Mouse (Mus musculus): ENCODE results near the gene Tmem248. TPM values are rescaled to one million over a fixed set of nuclear protein-coding genes. Genes with fewer than 3 reads are reported as not detected.
A peak's percentile ranks its signal among the peaks of the same experiment; 100 is the strongest.

Tmem248 gene
- total and polyA plus RNA-seq, 3 experiments = 72.1 to 82.9 (median 80.9) TPM

- TF ChIP-seq JUN (IDR thresholded peaks at IDR 0.05; ENCODE audit: insufficient read depth, low read depth, low read length) (no peak), ETS1 (conservative IDR thresholded peaks at IDR 0.05; ENCODE audit: low read depth, low read length) (peak; percentile 83), MAX (IDR thresholded peaks at IDR 0.05; ENCODE audit: low read length) (no peak), NRF1 (IDR thresholded peaks at IDR 0.05; ENCODE audit: low read depth, low read length) (peak; percentile 69), RCOR1 (conservative IDR thresholded peaks at IDR 0.05; ENCODE audit: low read depth, low read length) (peak; percentile 68), SMC3 (IDR thresholded peaks at IDR 0.05; ENCODE audit: low read depth, low read length) (no peak), POLR2A (IDR thresholded peaks at IDR 0.05; ENCODE audit: low read depth, low read length) (peak; percentile 95), EP300 (IDR thresholded peaks at IDR 0.05; ENCODE audit: low read length) (peak; percentile 30; the same call in 1 of the 2 replicates), KAT2A (IDR thresholded peaks at IDR 0.05; ENCODE audit: insufficient replicate concordance, low read length) (0 out of 2 replicates have a peak, but pooled peaks have one; percentile 62)
Measured at GRCm38 (mm10) chr5:130171423-130171954, 45.4 kb upstream of the Tmem248 start, which contains the start of gene Rabgef1 (continued).

DNA sequence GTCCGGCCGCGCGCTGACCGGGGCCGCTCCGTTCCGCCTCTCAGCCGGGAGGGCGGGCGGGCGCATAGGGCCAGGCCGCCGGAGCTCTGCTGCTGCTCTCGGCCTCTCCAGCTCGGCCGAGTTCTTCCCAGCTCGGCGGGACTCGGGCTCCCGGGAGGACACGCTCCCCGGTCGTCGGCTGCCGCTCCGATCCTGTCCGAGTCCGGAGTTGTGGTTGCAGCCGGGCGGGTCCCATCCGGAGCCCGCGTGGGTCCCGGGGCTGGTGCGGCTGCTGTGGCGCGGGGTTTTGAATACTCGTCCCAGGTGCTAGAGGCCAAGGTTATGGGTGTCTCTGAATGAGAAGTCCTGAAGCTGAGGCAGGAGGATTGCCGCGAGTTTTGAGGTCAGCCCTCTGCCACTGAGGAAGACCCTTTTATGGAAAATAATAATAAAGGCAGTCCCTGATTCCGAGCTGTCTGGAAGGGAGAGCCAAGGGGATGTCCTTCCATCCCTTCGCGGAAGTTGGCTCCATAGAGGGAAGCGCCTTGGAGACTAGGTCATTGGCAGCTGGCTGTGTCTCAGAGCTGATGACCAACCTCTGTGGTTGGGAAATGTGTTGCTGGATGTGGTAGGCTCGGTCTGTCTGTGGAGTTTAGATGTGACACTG lies 44.8 kb upstream of the Tmem248 start:
- Histone ChIP-seq H3K79me2 (replicated peaks; ENCODE audit: control insufficient read depth, extremely low read depth, insufficient read depth, poor library complexity, severe bottlenecking) (peaks cover 54% of the 10 kb centered on the region), H3K36me3 (replicated peaks in 1 of 2; ENCODE audit: control insufficient read depth in 1 of 2, insufficient read depth in 1 of 2, low read length in 1 of 2) (peaks cover 0 to 4% of the 10 kb centered on the region in 2 experiments)
- peak; percentile 47 for DNase-seq (ENCODE audit: extremely low read depth)

DNA sequence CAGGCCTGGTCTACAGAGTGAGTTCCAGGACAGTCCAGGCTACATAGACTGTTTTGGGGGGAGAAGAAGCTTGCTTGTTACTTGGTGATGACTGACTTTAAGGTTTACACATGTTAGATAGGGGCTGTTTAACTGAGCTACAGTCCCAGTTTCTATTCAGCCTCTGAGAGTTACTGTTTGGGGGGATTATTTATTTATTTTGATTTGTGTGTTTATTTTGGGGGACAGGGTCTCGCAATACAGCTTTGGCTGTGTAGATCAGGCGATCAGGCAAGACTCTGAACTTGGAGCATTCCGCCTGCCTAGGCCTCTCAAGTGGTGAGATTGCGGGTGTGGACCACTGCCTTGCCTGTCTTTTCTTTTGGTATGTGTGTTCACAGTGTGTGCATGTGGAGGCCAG lies 43.9 kb upstream of the Tmem248 start:
- no peak for TF ChIP-seq USF1 (IDR thresholded peaks at IDR 0.05; ENCODE audit: low read depth, low read length)
- no peak for TF ChIP-seq ZMIZ1 (IDR thresholded peaks at IDR 0.05; ENCODE audit: low read depth, low read length)
- TF ChIP-seq EP300 (IDR thresholded peaks at IDR 0.05; ENCODE audit: low read length) = no peak
- no peak for TF ChIP-seq ZC3H11A (IDR thresholded peaks at IDR 0.05; ENCODE audit: low read depth, low read length)
- TF ChIP-seq RAD21 (IDR thresholded peaks at IDR 0.05; ENCODE audit: low read depth, low read length) = no peak
- no peak for TF ChIP-seq GABPA (IDR thresholded peaks at IDR 0.05; ENCODE audit: insufficient replicate concordance, low read depth, low read length)
- no peak for TF ChIP-seq ELF1 (IDR thresholded peaks at IDR 0.05; ENCODE audit: low read depth, low read length)
- TF ChIP-seq MAFK (IDR thresholded peaks at IDR 0.05; ENCODE audit: insufficient replicate concordance, low read length) = no peak
- no peak for TF ChIP-seq CHD2 (IDR thresholded peaks at IDR 0.05; ENCODE audit: low read length)
- no peak for TF ChIP-seq MAZ (IDR thresholded peaks at IDR 0.05; ENCODE audit: low read depth, low read length)
- TF ChIP-seq NELFE (IDR thresholded peaks at IDR 0.05; ENCODE audit: low read depth, low read length) = no peak
- no peak for TF ChIP-seq MXI1 (IDR thresholded peaks at IDR 0.05; ENCODE audit: low read depth, low read length)
- no peak for TF ChIP-seq HCFC1 (IDR thresholded peaks at IDR 0.05; ENCODE audit: low read depth, low read length)
- TF ChIP-seq POLR2AphosphoS2 (IDR thresholded peaks at IDR 0.05; ENCODE audit: low read depth, low read length) = no peak
- peaks cover 0 to 4% of the 10 kb centered on the region in 2 experiments for H3K36me3 ChIP-seq (replicated peaks in 1 of 2; ENCODE audit: control insufficient read depth in 1 of 2, insufficient read depth in 1 of 2, low read length in 1 of 2)
- no peak for DNase-seq (ENCODE audit: extremely low read depth)
- peaks cover 60% of the 10 kb centered on the region for H3K79me2 ChIP-seq (replicated peaks; ENCODE audit: control insufficient read depth, extremely low read depth, insufficient read depth, poor library complexity, severe bottlenecking)
- dilution Hi-C loops (cut with MboI; ENCODE audit: extremely low pct_ligation_motif_present, extremely low pct_unique_long_range_greater_than_20kb, low sequenced_read_pairs) (no loop called here), in situ Hi-C loops (cut with MboI; ENCODE audit: low pct_ligation_motif_present, low pct_unique_long_range_greater_than_20kb, low sequenced_read_pairs) (no loop called here)
- H3K4me1 ChIP-seq (ENCODE audit: control insufficient read depth in 1 of 2, insufficient read depth in 2 of 2) = peaks cover 0 to 51% of the 10 kb centered on the region in 2 experiments; a peak in 2 of 4 replicates
- H3K27me3 ChIP-seq (replicated peaks) = no peaks in the 10 kb centered on the region
- no peak overlapping the region for H3K27ac ChIP-seq (ENCODE audit: insufficient read depth, low read depth)
- H3K9me3 ChIP-seq (replicated peaks; ENCODE audit: low read length) = no peaks in the 10 kb centered on the region
- peak overlapping the region; percentile 89 for H3K9ac ChIP-seq (ENCODE audit: insufficient read depth, low read depth)
- peak overlapping the region; percentile 85 to 97 (median 87) for H3K4me3 ChIP-seq (replicated peaks in 1 of 3; ENCODE audit: low read depth in 2 of 3, low read length in 2 of 3, poor library complexity in 1 of 3)
- H3K4me2 ChIP-seq (ENCODE audit: insufficient read depth, low read depth, poor library complexity, severe bottlenecking) = peak overlapping the region; percentile 65

More for the DNA sequence above, 44.8 kb upstream of the Tmem248 start:
- H3K4me2 ChIP-seq (ENCODE audit: insufficient read depth, low read depth, poor library complexity, severe bottlenecking) = peak overlapping the region; percentile 65
- peaks cover 0 to 44% of the 10 kb centered on the region in 2 experiments; a peak in 2 of 4 replicates for H3K4me1 ChIP-seq (ENCODE audit: control insufficient read depth in 1 of 2, insufficient read depth in 2 of 2)
- in situ Hi-C loops (cut with MboI; ENCODE audit: low pct_ligation_motif_present, low pct_unique_long_range_greater_than_20kb, low sequenced_read_pairs) (no loop called here), dilution Hi-C loops (cut with MboI; ENCODE audit: extremely low pct_ligation_motif_present, extremely low pct_unique_long_range_greater_than_20kb, low sequenced_read_pairs) (no loop called here)
- peak; percentile 25; the same call in 1 of the 2 replicates for TF ChIP-seq UBTF (IDR thresholded peaks at IDR 0.05; ENCODE audit: low read depth, low read length)
- TF ChIP-seq MAX (IDR thresholded peaks at IDR 0.05; ENCODE audit: low read length) = no peak
- H3K9me3 ChIP-seq (replicated peaks; ENCODE audit: low read length) = no peaks in the 10 kb centered on the region
- no peak overlapping the region for H3K27ac ChIP-seq (ENCODE audit: insufficient read depth, low read depth)
- no peaks in the 10 kb centered on the region for H3K27me3 ChIP-seq (replicated peaks)
- peak overlapping the region; percentile 85 to 97 (median 87) for H3K4me3 ChIP-seq (replicated peaks in 1 of 3; ENCODE audit: low read depth in 2 of 3, low read length in 2 of 3, poor library complexity in 1 of 3)
- peak overlapping the region; percentile 89 for H3K9ac ChIP-seq (ENCODE audit: insufficient read depth, low read depth)

Data from CH12.LX (cell line).